Mouse (Mus musculus): ENCODE measurements around the gene Krtap9-5. TPM values are rescaled to one million over a fixed set of nuclear protein-coding genes. Genes with fewer than 3 reads are reported as not detected.

The Krtap9-5 gene
- polyA plus RNA-seq (2011; ENCODE audit: insufficient read depth, insufficient read length, low replicate concordance, missing spikeins) = not detected in 2 replicates

DNA sequence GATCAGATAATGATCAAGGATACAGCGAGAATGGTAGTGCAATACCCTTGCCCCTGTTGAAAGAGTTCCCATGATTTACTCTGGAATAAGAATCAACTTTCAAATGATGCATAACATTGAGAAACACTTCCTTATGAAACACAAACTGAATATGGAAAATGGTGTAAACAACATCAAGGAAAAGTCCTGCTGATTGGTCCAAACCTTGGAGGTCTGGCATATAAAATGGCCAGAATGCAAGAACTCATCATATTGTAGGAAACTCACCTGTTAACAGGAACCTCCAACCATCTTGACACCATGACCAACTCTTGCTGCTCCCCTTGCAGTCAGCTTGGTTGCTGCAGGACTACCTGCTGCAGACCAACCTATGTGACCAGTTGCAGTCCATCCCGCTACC, at the start of gene Krtap9-5:
Gene Krtap9-5 (plus strand): TSS at position 301 of the 400 bp plus-strand sequence.
- WGBS = 84% methylated on average over 2 of the region's 2 CpGs
- Histone ChIP-seq H3K27ac (ENCODE audit: control insufficient read depth, insufficient read depth, low read depth, low read length, poor library complexity) (no peak within 1 kb of the TSS), H3K4me1 (ENCODE audit: control insufficient read depth, insufficient read depth, low read length) (no peaks in the 10 kb centered on the region), H3K4me3 (replicated peaks; ENCODE audit: control insufficient read depth, low read depth, low read length) (no peak within 1 kb of the TSS)
- TF ChIP-seq POLR2A (IDR thresholded peaks at IDR 0.05; ENCODE audit: borderline replicate concordance, control insufficient read depth, low read depth, low read length) (no peak), CTCF (IDR thresholded peaks at IDR 0.05; ENCODE audit: control insufficient read depth, insufficient read depth, low read length) (no peak)

DNA sequence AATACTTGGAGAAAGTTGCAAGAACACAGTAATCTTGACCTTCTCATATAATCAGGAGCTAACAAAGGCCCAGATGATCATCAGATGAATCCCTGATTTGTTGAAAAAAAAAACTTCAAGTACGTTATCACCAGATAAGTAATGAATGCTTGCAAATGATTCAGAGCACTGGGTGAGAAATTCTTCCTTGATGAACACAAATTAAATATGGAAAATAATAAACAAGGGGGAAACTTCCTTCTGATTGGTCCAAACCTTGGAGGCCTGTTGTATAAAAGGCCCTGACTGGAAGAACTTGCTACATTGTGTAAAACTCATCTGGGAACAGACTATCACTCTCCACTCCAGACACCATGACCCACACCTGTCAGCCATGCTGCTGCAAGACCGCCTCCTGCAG, 40.7 kb upstream of the Krtap9-5 start, which contains the start of gene Krtap31-1:
Gene Krtap31-1 (plus strand): TSS at position 301 of the 400 bp plus-strand sequence.
- Histone ChIP-seq H3K27ac (ENCODE audit: control insufficient read depth, insufficient read depth, low read depth, low read length, poor library complexity) (no peak within 1 kb of the TSS), H3K4me3 (replicated peaks; ENCODE audit: control insufficient read depth, low read depth, low read length) (no peak within 1 kb of the TSS), H3K4me1 (ENCODE audit: control insufficient read depth, insufficient read depth, low read length) (no peaks in the 10 kb centered on the region)
- TF ChIP-seq POLR2A (IDR thresholded peaks at IDR 0.05; ENCODE audit: borderline replicate concordance, control insufficient read depth, low read depth, low read length) (no peak), CTCF (IDR thresholded peaks at IDR 0.05; ENCODE audit: control insufficient read depth, insufficient read depth, low read length) (no peak)
- WGBS = 76% methylated on average over 2 of the region's 2 CpGs

DNA sequence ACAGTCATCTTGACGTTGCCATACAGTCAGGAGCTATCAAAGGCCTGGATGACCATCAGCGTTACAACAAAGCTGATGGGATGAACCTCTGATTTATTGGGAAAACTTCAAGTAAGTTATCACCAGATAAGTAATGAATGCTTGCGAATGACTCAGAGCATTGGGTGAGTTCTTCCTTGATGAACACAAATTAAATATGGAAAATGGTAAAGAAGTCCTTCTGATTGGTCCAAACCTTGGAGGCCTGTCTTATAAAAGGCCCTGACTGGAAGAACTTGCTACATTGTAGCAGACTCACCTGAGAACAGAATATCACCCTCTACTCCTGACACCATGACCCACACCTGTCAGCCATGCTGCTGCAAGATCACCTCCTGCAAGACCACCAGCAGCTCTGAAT, 33.8 kb upstream of the Krtap9-5 start, which contains the start of gene Gm11565:
Gene Gm11565 (plus strand): TSS at position 301 of the 400 bp plus-strand sequence.
- no peak within 1 kb of the TSS for H3K4me3 ChIP-seq (replicated peaks; ENCODE audit: control insufficient read depth, low read depth, low read length)
- no peaks in the 10 kb centered on the region for H3K4me1 ChIP-seq (ENCODE audit: control insufficient read depth, insufficient read depth, low read length)
- 77% methylated on average over 3 of the region's 3 CpGs for WGBS
- TF ChIP-seq CTCF (IDR thresholded peaks at IDR 0.05; ENCODE audit: control insufficient read depth, insufficient read depth, low read length) (no peak), POLR2A (IDR thresholded peaks at IDR 0.05; ENCODE audit: borderline replicate concordance, control insufficient read depth, low read depth, low read length) (no peak)
- no peak within 1 kb of the TSS for H3K27ac ChIP-seq (ENCODE audit: control insufficient read depth, insufficient read depth, low read depth, low read length, poor library complexity)

DNA sequence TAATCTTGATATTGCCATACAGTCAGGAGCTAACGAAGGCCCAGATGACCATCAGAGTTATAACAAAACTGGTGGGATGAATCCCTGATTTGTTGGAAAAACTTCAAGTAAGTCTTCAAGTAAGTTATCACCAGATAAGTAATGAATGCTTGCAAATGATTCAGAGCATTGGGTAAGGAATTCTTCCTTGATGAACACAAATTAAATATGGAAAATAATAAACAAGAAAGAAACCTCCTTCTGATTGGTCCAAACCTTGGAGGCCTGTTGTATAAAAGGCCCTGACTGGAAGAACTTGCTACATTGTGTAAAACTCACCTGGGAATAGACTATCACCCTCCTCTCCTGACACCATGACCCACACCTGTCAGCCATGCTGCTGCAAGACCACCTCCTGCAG, 12.3 kb upstream of the Krtap9-5 start, which contains the start of gene Krtap31-2:
Gene Krtap31-2 (plus strand): TSS at position 301 of the 400 bp plus-strand sequence.
- H3K4me1 ChIP-seq (ENCODE audit: control insufficient read depth, insufficient read depth, low read length) = no peaks in the 10 kb centered on the region
- TF ChIP-seq POLR2A (IDR thresholded peaks at IDR 0.05; ENCODE audit: borderline replicate concordance, control insufficient read depth, low read depth, low read length) = no peak
- TF ChIP-seq CTCF (IDR thresholded peaks at IDR 0.05; ENCODE audit: control insufficient read depth, insufficient read depth, low read length) = no peak
- H3K27ac ChIP-seq (ENCODE audit: control insufficient read depth, insufficient read depth, low read depth, low read length, poor library complexity) = no peak within 1 kb of the TSS
- 67% methylated on average over 1 of the region's 1 CpGs for WGBS
- no peak within 1 kb of the TSS for H3K4me3 ChIP-seq (replicated peaks; ENCODE audit: control insufficient read depth, low read depth, low read length)

DNA sequence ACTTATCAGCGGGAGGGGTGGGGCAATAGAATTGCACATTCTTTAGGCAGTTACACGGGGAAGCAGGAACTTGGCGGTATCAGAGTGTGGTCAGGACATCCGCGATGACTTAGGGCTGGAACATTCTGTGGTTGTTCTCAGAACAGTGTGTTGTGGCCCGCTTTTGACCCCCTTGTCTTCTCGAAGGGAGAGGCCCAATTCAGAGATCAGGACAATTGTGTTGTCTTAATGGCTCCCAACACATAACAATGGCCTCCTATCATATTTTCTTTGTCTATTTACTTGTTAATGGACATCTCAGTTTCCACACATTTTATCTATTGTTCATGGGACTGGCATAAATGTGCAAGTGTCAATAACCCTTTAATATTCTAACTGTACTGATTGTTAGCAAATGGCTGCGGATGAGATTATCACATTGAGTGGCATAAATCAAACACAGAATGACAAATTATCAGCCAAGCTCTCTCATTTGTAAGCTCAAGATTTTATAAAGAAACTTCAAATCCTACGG, 10.5 kb upstream of the Krtap9-5 start:
- WGBS = 67% methylated on average over 9 of the region's 9 CpGs
- TF ChIP-seq POLR2A (IDR thresholded peaks at IDR 0.05; ENCODE audit: borderline replicate concordance, control insufficient read depth, low read depth, low read length) (no peak), CTCF (IDR thresholded peaks at IDR 0.05; ENCODE audit: control insufficient read depth, insufficient read depth, low read length) (no peak)
- H3K4me3 ChIP-seq (replicated peaks; ENCODE audit: control insufficient read depth, low read depth, low read length) = no peak overlapping the region

DNA sequence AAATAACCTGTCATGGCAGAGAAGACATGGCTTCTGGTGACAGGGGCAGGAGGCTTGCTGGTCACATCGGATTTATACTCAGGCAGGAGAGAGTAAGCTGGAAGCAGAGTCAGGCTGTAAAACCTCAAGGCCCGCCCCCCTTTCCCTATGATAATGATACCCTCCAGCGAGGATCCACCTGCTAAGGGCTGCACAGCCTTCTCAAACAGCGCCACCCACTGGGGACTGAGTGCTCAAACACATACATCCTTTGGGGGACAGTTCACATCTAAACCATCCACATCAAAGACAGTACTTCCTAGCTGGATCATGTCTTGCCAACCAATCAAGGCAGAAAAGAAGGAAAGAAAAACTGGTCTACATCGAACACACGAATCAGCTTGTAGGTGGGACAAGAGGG, 15.9 kb downstream of the Krtap9-5 start:
- TF ChIP-seq POLR2A (IDR thresholded peaks at IDR 0.05; ENCODE audit: borderline replicate concordance, control insufficient read depth, low read depth, low read length) = no peak
- no peak for TF ChIP-seq CTCF (IDR thresholded peaks at IDR 0.05; ENCODE audit: control insufficient read depth, insufficient read depth, low read length)
- H3K4me3 ChIP-seq (replicated peaks; ENCODE audit: control insufficient read depth, low read depth, low read length) = no peak overlapping the region
- H3K4me1 ChIP-seq (ENCODE audit: control insufficient read depth, insufficient read depth, low read length) = no peaks in the 10 kb centered on the region
- 55% methylated on average over 6 of the region's 6 CpGs for WGBS
- no peak overlapping the region for H3K27ac ChIP-seq (ENCODE audit: control insufficient read depth, insufficient read depth, low read depth, low read length, poor library complexity)

More for the DNA sequence above, 10.5 kb upstream of the Krtap9-5 start:
- Histone ChIP-seq H3K27ac (ENCODE audit: control insufficient read depth, insufficient read depth, low read depth, low read length, poor library complexity) (no peak overlapping the region), H3K4me1 (ENCODE audit: control insufficient read depth, insufficient read depth, low read length) (no peaks in the 10 kb centered on the region)

DNA sequence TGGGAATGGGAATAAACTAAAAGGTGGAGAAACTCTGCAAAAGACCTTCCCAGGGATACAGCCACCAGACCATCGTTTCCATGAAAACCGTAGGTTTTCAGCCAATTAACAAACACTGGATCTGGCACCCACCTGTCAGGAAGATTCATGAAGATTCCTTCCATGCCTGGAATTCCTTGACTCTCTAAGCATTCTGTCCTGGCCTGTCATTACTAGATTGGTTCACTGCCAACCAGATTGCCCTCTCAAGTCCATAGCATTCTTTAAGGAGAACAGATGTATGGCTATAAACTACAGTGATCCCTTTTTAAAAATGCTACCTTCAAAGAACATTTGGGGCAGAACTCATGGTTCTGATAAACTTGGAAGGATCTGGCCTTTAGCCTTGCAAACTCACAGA, 17.7 kb downstream of the Krtap9-5 start:
- Histone ChIP-seq H3K27ac (ENCODE audit: control insufficient read depth, insufficient read depth, low read depth, low read length, poor library complexity) (no peak overlapping the region), H3K4me1 (ENCODE audit: control insufficient read depth, insufficient read depth, low read length) (no peaks in the 10 kb centered on the region), H3K4me3 (replicated peaks; ENCODE audit: control insufficient read depth, low read depth, low read length) (no peak overlapping the region)
- no peak for TF ChIP-seq CTCF (IDR thresholded peaks at IDR 0.05; ENCODE audit: control insufficient read depth, insufficient read depth, low read length)
- no peak for TF ChIP-seq POLR2A (IDR thresholded peaks at IDR 0.05; ENCODE audit: borderline replicate concordance, control insufficient read depth, low read depth, low read length)
- 27% methylated on average over 2 of the region's 2 CpGs for WGBS

DNA sequence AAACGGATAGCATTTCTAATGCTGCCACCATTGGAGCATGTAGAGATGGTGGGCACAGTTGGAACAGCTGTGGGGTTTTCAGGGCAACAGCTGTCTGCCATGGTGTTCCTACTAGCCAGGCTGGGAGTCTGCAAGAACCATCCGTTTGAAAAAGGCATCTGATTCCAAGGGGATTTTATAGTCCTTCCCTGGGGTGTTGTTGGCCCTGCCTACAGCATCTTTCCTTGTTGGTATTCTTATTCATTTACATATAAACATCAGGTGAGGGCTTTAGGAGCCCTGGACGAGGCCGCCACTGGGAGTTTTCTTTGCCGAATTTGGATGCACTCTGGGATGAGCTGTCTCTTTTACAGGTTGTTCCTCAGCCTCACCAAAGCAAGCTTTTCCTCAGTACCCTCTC, 30.7 kb downstream of the Krtap9-5 start, which contains the start of gene Krtap29-1:
Gene Krtap29-1 (minus strand): TSS at position 101 of the 400 bp plus-strand sequence.
- Histone ChIP-seq H3K4me1 (ENCODE audit: control insufficient read depth, insufficient read depth, low read length) (no peaks in the 10 kb centered on the region), H3K4me3 (replicated peaks; ENCODE audit: control insufficient read depth, low read depth, low read length) (no peak within 1 kb of the TSS), H3K27ac (ENCODE audit: control insufficient read depth, insufficient read depth, low read depth, low read length, poor library complexity) (no peak within 1 kb of the TSS)
- WGBS = 71% methylated on average over 5 of the region's 5 CpGs
- TF ChIP-seq CTCF (IDR thresholded peaks at IDR 0.05; ENCODE audit: control insufficient read depth, insufficient read depth, low read length) = no peak
- no peak for TF ChIP-seq POLR2A (IDR thresholded peaks at IDR 0.05; ENCODE audit: borderline replicate concordance, control insufficient read depth, low read depth, low read length)
